Mouse (Mus musculus) pancreas, adult 10 weeks (tissue): ENCODE data around the gene Rab7. TPM values are rescaled to one million over a fixed set of nuclear protein-coding genes. Genes with fewer than 3 reads are reported as not detected.

Experiments used
- polyA plus RNA-seq: library from polyadenylated mRNA; stranded (reverse); fragments of 350-450 nt; fragmentation: Illumina TruSeq; extraction: RNeasy Lipid Tissue Mini Kit (QIAGEN cat#74804); gene quantifications from one replicate; pipeline ENCODE4 v1.2.3, GENCODE M21; 2015; ENCODE audit warnings: low read depth, low replicate concordance; ENCODE audit not compliant: insufficient read depth

The Rab7 gene
- polyA plus RNA-seq: 53.5 TPM

DNA sequence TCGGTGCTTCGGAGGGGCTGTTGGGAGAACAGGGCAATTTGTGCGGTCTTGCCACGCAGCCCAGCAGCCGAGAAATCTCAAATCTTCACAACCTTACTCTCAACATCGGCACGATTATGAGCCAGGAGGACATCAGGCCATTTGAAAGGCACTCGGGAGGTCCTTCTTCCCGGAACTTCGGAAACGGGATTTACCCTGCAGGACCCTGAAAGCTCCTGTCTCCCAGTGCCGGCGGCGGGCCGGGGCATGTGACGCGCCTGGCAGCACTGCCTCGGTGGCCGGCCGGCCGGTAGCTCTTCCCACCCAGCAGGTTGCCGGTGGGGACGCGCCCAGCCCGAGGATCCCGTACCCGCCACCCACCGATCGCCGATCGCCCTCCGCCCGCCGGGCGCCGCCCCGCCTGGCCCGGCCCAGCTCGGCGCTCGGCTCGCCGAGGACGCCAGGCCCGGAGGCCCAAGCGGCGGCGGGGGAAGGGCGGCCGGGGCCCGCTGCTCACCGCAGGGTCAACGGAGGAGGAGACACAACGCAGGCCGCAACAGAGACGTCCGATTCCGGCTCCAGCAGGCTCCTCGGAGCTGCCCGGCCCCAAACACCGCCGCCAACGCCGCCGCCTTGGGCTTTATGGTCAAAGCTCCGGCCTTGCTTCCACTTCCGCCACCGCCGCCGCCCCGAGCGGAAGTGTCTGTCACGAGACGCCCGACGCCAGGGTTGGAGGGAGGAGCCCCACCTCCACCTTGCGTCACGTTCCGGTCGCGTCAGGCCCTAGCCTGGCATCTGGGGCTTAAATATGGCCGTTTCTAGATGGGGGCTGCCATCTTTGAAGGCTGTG, at the start of gene Rab7:
Gene Rab7, minus strand, starts transcription at position 694 of the 829 bp plus-strand sequence.

DNA sequence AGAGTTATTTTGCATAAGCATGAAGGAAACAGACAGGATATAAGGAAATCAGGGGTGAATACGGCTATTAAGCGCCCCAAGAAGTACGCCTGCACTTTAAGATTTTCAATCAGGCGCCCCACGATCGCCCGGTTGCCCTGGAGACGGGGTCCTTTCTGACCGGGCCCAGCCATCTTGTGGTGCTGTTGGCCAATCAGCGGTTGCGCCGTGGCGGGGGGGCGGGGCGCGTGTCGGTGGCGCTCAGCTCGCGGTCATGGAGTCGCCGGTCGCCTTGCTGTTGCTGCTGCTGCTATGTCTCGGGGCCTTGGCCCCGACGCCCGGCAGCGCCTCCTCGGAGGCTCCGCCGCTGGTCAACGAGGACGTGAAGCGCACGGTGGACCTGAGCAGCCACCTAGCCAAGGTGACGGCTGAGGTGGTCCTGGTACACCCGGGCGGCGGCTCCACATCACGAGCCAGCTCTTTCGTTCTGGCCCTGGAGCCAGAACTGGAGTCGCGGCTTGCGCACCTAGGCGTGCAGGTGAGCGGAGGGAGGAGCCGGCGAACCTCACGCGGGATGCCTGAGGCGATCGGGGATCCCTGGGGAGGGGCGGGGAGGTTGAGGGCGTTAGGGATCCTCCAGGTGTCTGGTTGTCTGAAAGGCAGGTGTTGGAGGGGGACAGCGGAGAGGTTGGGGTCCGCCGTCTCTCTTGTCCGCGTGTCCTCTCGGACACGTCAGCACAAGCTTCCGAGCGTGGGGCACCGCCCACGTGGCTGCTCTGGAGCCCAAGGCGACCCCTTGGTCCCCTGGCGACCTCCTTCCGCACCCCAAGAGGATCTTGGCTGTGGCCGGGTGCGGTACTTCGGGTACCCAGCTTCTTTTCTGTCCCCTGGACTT, 39.4 kb upstream of the Rab7 start, which contains the start of gene Rpn1:
Gene Rpn1, plus strand, starts transcription at position 205 of the 874 bp plus-strand sequence.

DNA sequence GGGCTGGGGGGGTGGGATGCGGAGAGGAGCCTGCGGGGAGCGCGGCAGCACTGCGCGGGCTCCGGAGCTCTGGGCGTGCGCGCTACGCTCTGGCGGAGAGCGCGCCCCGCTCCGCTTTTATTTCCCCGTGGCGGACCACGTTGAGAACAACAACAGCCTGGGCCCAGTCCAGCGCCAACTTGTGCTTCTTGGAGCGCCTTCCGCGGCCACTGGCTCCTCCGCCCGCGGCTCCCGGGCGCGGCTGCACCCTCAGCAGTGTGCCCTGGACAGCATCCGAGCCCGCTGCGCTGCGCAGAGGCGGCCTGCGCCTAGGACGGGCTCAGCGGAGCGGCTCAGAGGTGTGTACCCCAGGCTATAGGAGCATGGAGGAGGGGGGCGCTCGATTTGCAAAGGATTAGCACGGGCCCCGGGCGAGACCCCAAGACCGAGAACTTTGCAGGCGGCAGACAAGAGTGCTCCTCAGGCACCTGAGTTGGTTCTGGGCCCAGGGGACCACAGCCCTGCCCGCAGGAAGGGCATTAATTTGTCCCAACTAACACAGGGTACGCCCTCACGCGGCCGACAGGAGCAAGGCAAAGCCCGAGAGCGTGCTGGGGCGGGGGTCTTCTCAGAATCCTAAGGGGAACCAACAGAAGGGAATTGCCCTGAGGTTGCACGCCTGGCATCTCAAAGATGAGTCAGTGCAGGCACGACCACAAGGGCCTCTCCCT, 63.4 kb downstream of the Rab7 start, which contains the start of gene H1fx:
Gene H1fx, minus strand, starts transcription at position 91 of the 710 bp plus-strand sequence.

Other genes with a start within 250 kb of the Rab7 start
- 4.3 TPM for gene Rab43, start 233.1 kb downstream of the Rab7 start, polyA plus RNA-seq
- 0.72 TPM for gene Gm45140, start 209.5 kb downstream of the Rab7 start, polyA plus RNA-seq
- gene Isy1, start 206.5 kb downstream of the Rab7 start, polyA plus RNA-seq: 3.9 TPM
- gene Cnbp, start 194.2 kb downstream of the Rab7 start, polyA plus RNA-seq: 82.7 TPM
- gene Copg1, start 157.5 kb downstream of the Rab7 start, polyA plus RNA-seq: 33.3 TPM
- gene Hmces, start 131.3 kb downstream of the Rab7 start, polyA plus RNA-seq: 7.3 TPM
- not detected for gene H1fx, start 63.6 kb downstream of the Rab7 start, polyA plus RNA-seq
- gene Rpn1, start 39.2 kb upstream of the Rab7 start, polyA plus RNA-seq: 44.7 TPM
- gene Gata2, start 148.6 kb upstream of the Rab7 start, polyA plus RNA-seq: 5.5 TPM
- not detected for gene Dnajb8, start 177.0 kb upstream of the Rab7 start, polyA plus RNA-seq